Mouse (Mus musculus) CH12.LX (cell line): ENCODE data around the gene Iqsec2.

Source experiments
- CHD1 ChIP-seq: IDR thresholded peaks from 2 replicates; pipeline ENCODE4 v1.6.1; 2012; ENCODE audit warnings: low read depth, low read length, improper control_type of control experiment, inconsistent platforms
- CTCF ChIP-seq, 2 experiments: IDR thresholded peaks in 1 of 2; conservative IDR thresholded peaks in 1 of 2; 2 replicates each; pipeline ENCODE4 v1.5.1; 2011 to 2012; ENCODE audit warnings: low read depth in 2 of 2, low read length in 2 of 2, improper control_type of control experiment in 1 of 2, inconsistent platforms in 1 of 2, mild to moderate bottlenecking in 1 of 2, moderate library complexity in 1 of 2
- E2F4 ChIP-seq: IDR thresholded peaks from 2 replicates; pipeline ENCODE4 v1.6.1; 2011; ENCODE audit warnings: low read depth, low read length, improper control_type of control experiment; ENCODE audit not compliant: insufficient replicate concordance
- EP300 ChIP-seq: IDR thresholded peaks from 2 replicates; pipeline ENCODE4 v1.6.1; 2011; ENCODE audit warnings: low read length, improper control_type of control experiment
- ETS1 ChIP-seq: conservative IDR thresholded peaks from 2 replicates; pipeline ENCODE4 v1.6.1; 2012; ENCODE audit warnings: low read depth, mild to moderate bottlenecking, inconsistent platforms, low read length, improper control_type of control experiment, moderate library complexity
- JUND ChIP-seq: conservative IDR thresholded peaks from 2 replicates; pipeline ENCODE4 v1.6.1; 2011; ENCODE audit warnings: low read depth, low read length, improper control_type of control experiment
- NRF1 ChIP-seq: IDR thresholded peaks from 2 replicates; pipeline ENCODE4 v1.6.1; 2014; ENCODE audit warnings: low read depth, mild to moderate bottlenecking, inconsistent platforms, low read length, improper control_type of control experiment, moderate library complexity
- POLR2A ChIP-seq: IDR thresholded peaks from 2 replicates; pipeline ENCODE4 v1.6.1; 2011; ENCODE audit warnings: low read depth, mild to moderate bottlenecking, improper control_type of control experiment, low read length
- RAD21 ChIP-seq: IDR thresholded peaks from 2 replicates; pipeline ENCODE4 v1.6.1; 2011; ENCODE audit warnings: low read depth, mild to moderate bottlenecking, low read length, improper control_type of control experiment, moderate library complexity
- SMC3 ChIP-seq: IDR thresholded peaks from 2 replicates; pipeline ENCODE4 v1.6.1; 2011; ENCODE audit warnings: low read depth, low read length, improper control_type of control experiment
- TCF12 ChIP-seq: IDR thresholded peaks from 2 replicates; pipeline ENCODE4 v1.6.1; 2014; ENCODE audit warnings: low read depth, mild to moderate bottlenecking, inconsistent platforms, low read length, improper control_type of control experiment
- UBTF ChIP-seq: IDR thresholded peaks from 2 replicates; pipeline ENCODE4 v1.6.1; 2012; ENCODE audit warnings: low read depth, mild to moderate bottlenecking, inconsistent platforms, low read length, improper control_type of control experiment, moderate library complexity
- USF1 ChIP-seq: IDR thresholded peaks from 2 replicates; pipeline ENCODE4 v1.6.1; 2014; ENCODE audit warnings: low read depth, mild to moderate bottlenecking, inconsistent platforms, low read length, improper control_type of control experiment
- ZC3H11A ChIP-seq: IDR thresholded peaks from 2 replicates; pipeline ENCODE4 v1.6.1; 2012; ENCODE audit warnings: low read depth, mild to moderate bottlenecking, inconsistent platforms, low read length, improper control_type of control experiment

DNA sequence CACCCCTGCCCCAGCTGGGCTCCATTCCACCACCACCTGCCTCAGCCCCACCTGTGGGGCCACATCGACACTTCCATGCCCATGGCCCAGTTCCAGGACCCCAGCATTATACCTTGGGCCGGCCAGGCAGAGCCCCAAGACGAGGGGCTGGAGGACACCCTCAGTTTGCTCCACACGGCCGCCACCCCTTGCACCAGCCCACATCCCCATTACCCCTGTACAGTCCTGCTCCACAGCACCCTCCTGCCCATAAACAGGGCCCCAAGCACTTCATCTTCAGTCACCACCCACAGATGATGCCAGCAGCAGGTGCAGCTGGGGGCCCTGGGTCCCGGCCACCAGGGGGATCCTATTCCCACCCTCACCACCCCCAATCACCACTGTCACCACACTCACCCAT is 79.2 kb downstream of the Iqsec2 start:
- TF ChIP-seq SMC3 (no peak), UBTF (no peak), CTCF (conservative IDR thresholded peaks at IDR 0.05 in 1 of 2, IDR thresholded peaks at IDR 0.05 in 1 of 2; ENCODE audit: low read depth in 2 of 2, low read length in 2 of 2) (no peak), ETS1 (no peak), TCF12 (no peak), JUND (no peak), POLR2A (no peak), EP300 (no peak), RAD21 (no peak), ZC3H11A (no peak), NRF1 (no peak), E2F4 (no peak), CHD1 (no peak), USF1 (no peak)
